Mouse (Mus musculus): ENCODE results near the gene Mafg.

The Mafg gene

GRCm38 (mm10) chr11:120643601-120643987 is 10.2 kb upstream of the Mafg start, which contains the start of gene Pycr1:
Gene Pycr1, minus strand, starts transcription at chr11:120643769.
- peak; percentile 91 for DNase-seq

- DNase-seq, result no peak
Measured at GRCm38 (mm10) chr11:120642939-120643600, 9.7 kb upstream of the Mafg start.

- DNase-seq, result no peak
Measured at GRCm38 (mm10) chr11:120641869-120642268, 8.5 kb upstream of the Mafg start.

- DNase-seq, result no peak
Measured at GRCm38 (mm10) chr11:120641255-120641654, 7.9 kb upstream of the Mafg start.

- DNase-seq, result no peak
Measured at GRCm38 (mm10) chr11:120634810-120635209, 1.4 kb upstream of the Mafg start.

GRCm38 (mm10) chr11:120632559-120633519 is 561 bp downstream of the Mafg start:
- DNase-seq, result peak; percentile 76

- no peak for DNase-seq
Measured at GRCm38 (mm10) chr11:120631726-120632448, 1.5 kb downstream of the Mafg start.

- DNase-seq, result no peak
Measured at GRCm38 (mm10) chr11:120630881-120631725, 2.3 kb downstream of the Mafg start.

GRCm38 (mm10) chr11:120630401-120630871 is 3.0 kb downstream of the Mafg start:
- DNase-seq, result peak; percentile 46

- peak; percentile 40 for DNase-seq
Measured at GRCm38 (mm10) chr11:120629911-120630310, 3.5 kb downstream of the Mafg start.

- DNase-seq, result peak; percentile 58
Measured at GRCm38 (mm10) chr11:120629341-120629730, 4.1 kb downstream of the Mafg start.

GRCm38 (mm10) chr11:120628601-120629340 is 4.6 kb downstream of the Mafg start:
- peak; percentile 47 for DNase-seq

GRCm38 (mm10) chr11:120627468-120628300 is 5.7 kb downstream of the Mafg start:
- peak; percentile 52 for DNase-seq

GRCm38 (mm10) chr11:120626785-120627467 is 6.5 kb downstream of the Mafg start:
- peak; percentile 31 for DNase-seq

GRCm38 (mm10) chr11:120625152-120625775 is 8.1 kb downstream of the Mafg start, which contains the start of gene Sirt7:
Gene Sirt7, minus strand, starts transcription at chr11:120625240.
- DNase-seq, result peak; percentile 52

- peak; percentile 84 for DNase-seq
Measured at GRCm38 (mm10) chr11:120624680-120625111, 8.7 kb downstream of the Mafg start.

GRCm38 (mm10) chr11:120623961-120624679 is 9.3 kb downstream of the Mafg start:
- no peak for DNase-seq

GRCm38 (mm10) chr11:120622805-120623204 is 10.6 kb downstream of the Mafg start:
- peak; percentile 10 for DNase-seq
